Mouse (Mus musculus) erythroblast, embryonic 14.5 days (primary cell): ENCODE measurements at regions not wholly inside any gene's neighbourhood (a gene's known extent, or its start where the extent isn't known, plus 50 kb on each side); places are given as distances from the start of the nearest gene placed in this dataset.

Experiments
- GATA1 ChIP-seq: IDR thresholded peaks from 2 replicates; pipeline ENCODE4 v1.6.1; 2012; ENCODE audit warnings: low read length, inconsistent platforms, mixed read lengths
- TAL1 ChIP-seq: IDR thresholded peaks from 3 replicates; pipeline ENCODE4 v1.6.1; 2012; ENCODE audit warnings: low read length, inconsistent platforms, mixed read lengths

DNA sequence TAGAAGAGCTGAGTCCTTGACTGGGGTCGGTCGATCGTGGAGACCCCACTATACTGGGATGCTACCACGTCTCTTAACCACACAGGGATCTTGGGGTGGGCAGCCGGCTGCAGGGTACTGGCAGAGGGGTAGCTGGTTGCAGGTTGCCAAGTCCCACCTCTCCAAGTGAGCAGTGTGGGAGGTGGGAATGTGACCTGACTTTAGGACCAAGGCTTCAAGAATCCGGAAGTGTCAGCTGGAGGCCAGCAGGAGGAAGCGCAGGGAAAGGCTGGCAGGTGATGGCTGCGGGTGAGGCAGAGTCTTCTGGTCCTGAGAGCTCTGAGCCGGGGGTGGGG lies 99.2 kb downstream of the Amer3 start:
- TF ChIP-seq GATA1 (no peak), TAL1 (no peak)
